Mouse (Mus musculus) T-cell, adult 2 months (primary cell): ENCODE results near the gene Nyx.
"Not testable (repeated sequence)": the region's sequence is repeated elsewhere in the genome, so short reads cannot be mapped to it uniquely, and the experiment has no call there.

Source experiments
- DNase-seq: peaks from one replicate; pipeline ENCODE4 v3.0.0; 2022; ENCODE audit warnings: low spot score

Gene Nyx

DNA sequence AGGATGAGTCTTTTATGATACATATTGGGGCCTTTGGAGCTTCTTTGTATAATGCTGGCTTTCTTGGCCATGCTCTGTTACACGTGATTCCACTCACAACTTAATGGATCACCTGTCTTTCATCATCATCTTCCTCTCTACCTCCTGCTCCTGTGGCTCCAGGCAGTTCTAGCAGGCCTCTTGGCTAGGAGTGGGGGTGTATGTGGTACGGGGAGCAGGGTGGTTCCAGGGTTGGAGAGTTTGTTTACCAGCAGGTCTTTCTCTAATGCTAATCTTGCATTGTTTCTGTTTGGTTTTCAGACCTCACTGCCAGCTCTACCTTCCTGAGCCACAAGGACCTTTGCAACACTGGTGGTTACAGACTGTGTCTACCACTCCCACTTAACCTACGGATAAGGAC lies at the start of gene Nyx:
Nyx (plus strand) TSS at position 301 of the 400 bp plus-strand sequence.
- no peak for DNase-seq

GRCm38 (mm10) chrX:13422047-13422446 lies 43.9 kb upstream of the Nyx start:
- no peak for DNase-seq

DNA sequence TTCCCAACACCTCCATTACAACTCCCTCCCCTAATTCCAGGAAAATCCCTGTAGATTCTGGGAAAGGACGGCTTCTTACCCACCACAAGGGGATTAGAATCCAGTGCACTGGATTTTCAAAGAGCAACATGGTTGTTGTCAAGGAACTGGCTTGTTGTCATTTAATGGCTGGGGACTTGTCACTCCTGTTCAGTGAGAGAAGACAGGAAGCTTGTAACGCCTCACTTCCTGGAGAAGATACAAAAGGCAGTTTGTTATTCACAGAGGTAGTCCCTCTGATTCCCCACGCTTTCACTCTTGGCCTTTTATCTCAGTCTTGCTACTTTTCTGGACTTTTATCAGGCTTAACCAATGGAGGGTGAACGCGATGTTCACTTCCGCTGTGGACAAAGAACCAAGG lies 34.5 kb upstream of the Nyx start:
- DNase-seq = peak; percentile 46

GRCm38 (mm10) chrX:13436042-13436441 lies 29.9 kb upstream of the Nyx start:
- DNase-seq = not testable (repeated sequence)

DNA sequence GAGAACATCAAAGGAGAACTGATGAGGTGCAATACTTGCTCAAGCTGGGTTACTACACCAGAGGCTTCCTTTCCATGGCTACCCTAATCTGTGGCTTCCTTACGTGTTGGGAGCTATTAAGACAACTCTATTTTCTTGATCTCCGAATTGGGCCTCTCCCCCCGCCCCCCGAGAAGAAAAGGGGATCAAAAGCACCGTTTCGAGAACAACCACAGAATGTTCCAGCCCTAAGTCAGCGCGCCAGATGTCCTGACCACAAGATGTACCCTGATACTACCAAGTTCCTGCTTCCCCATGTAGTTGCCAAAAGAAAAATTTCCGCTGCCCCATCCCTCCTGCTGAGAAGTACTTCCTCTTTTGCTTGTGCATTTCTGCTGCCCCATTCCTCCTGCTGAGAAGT lies 9.4 kb upstream of the Nyx start:
- DNase-seq = peak; percentile 37

- peak; percentile 36 for DNase-seq
Observed at GRCm38 (mm10) chrX:13458766-13459165, 7.1 kb upstream of the Nyx start.

DNA sequence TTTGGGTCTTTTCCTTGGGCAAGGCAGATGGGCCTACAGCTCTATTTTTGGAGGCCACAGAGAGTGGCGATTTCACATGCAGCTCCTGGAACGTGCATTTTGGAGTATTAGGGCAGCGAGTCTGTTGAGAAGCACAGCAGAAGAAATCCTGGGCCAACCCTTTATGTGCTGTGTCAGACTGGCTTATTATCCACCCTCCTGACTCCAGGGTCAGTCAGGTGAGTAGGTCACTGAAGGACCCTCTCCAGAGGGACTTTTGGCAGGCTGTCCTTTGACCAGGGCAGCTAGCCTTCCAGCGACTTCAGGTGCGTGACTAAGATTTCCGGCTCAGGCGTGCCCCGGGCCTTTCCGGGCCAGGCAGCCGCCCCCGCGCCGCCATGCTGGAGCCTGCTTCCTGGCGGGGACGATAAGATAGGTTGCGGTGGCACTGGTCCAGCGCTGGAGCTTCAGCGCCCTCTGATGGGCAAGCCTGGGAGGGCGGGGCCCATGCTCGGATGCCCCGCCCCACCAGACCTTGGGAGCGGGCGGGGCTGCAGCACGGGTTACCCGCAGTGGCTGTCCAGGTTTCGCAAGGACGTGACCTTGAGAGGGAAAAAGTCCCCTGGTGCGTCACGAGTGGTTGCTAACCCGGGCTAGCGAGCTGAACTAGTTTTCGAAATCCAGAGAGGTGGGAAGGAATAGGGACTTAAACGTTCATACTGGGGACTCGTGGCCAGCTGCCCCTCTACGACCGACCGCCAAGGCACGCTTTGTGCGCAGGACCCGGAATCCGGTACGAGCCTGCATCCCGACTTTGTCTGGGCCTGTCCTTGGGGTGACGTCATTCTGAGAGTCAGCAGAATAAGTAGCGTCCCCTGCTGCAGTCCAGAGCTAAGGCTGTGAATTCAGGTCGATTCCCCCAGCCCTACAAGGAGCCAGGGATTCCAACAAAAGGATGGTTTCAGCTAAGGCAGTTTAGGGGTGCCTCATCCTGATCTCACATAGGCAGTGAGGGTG lies 4.3 kb upstream of the Nyx start:
- DNase-seq = peak; percentile 91

- no peak for DNase-seq
Observed at GRCm38 (mm10) chrX:13462982-13463517, 2.9 kb upstream of the Nyx start.

- no peak for DNase-seq
Observed at GRCm38 (mm10) chrX:13466681-13467080, 771 bp downstream of the Nyx start.

DNA sequence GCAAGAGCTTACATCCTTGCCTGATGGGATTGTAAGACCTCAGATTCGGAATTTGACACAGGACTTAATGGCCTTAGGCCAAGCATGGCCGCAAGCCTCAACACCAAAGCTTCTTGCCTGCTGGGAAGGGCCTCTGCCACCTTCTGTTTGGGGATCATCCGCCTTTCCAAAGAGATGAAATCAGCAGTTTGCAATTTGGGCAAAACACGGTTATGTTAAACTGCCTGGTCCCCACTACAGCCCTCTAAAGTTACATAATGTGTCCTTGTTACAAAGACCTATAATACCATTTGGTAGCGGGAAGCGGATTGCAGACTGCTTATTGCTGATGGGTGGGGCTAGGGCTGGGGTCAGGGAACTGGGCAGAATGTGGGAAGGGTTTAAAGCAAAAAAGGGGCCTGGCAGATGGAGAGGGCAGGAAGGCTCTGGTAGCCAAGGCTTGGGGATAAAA lies 1.2 kb downstream of the Nyx start:
- DNase-seq = no peak

- no peak for DNase-seq
Observed at GRCm38 (mm10) chrX:13469160-13470116, 3.5 kb downstream of the Nyx start.

GRCm38 (mm10) chrX:13471925-13472324 lies 6.0 kb downstream of the Nyx start:
- DNase-seq = no peak

- DNase-seq = no peak
Observed at GRCm38 (mm10) chrX:13472751-13473225, 6.9 kb downstream of the Nyx start.

GRCm38 (mm10) chrX:13475382-13475781 lies 9.5 kb downstream of the Nyx start:
- no peak for DNase-seq

DNA sequence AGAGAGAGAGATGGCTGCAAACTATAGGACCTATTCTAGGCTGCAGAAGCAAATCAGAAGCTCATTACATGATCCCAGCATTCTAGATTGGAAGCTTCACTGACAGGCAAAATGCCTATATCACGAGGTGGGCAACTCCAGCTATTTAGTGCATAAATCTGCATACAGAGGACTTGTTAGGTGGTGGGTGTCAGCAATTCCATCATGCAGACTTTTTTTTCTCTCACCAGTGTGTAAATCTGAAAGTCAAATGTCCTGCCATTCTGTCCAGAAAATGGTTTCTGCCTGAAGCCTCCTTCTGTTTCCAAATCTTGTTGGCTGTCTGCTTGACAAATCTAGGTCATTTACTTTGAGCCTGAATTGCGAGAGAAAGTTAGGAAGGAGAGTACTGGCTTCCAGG lies 11.7 kb downstream of the Nyx start:
- no peak for DNase-seq

DNA sequence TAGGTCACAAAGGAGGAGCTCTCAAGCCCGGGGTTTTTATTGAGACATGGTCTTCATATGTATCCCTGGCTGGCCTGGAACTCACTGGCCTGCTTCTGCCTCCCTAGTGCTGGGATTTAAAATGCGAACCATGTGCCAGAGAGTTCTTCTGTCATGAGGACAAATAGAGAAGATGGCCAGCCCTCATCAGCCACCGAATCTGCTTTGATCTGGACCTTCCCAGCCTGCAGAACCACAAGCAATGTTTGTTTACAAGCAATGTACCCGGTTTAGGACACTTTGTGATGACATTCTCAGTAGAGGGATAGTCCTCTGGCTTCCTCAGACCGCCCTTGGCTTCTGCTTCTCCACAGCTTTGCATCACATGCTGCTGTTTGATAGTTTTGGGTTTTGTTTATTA lies 12.4 kb downstream of the Nyx start:
- DNase-seq = no peak

DNA sequence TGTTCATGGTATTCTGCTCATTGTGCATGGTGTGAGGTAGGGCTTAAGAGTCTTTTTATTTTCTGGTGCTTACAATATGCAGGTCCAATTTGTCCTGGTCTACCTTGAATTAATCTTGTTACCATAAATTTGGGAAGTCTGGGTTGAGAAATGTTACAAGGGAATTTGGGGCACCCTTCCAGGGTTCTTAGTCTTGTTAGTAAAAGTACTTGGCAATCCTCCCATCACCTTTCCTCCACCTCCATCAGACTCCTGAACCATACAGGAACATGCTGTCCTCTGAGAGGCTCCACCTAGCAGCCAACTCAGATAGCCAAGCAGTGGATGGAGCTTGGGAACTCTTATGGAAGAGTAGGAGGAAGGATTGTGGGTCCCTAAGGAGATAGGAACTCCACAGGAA lies 13.7 kb downstream of the Nyx start:
- no peak for DNase-seq

GRCm38 (mm10) chrX:13482576-13482975 lies 16.7 kb downstream of the Nyx start:
- DNase-seq = no peak

GRCm38 (mm10) chrX:13484447-13484846 lies 18.5 kb downstream of the Nyx start:
- no peak for DNase-seq

DNA sequence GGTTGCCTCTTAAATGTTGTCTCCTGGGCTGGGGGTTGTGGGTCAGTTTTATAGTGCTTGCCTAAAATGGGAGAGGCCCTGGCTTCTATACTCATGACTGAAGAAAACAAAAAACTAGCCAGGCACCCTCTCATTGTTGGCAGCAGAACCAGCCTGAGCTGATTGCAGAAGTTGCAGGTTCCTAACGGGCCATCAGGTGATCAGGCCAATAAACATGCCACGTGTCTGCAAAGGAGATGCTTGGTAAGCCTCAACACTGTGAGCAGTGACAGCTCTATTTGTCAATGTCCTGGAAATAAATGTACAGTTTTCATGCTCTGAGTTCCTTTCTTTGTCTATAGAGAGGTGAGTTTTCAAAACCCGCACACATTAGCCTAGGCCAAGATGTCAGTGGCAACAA lies 23.1 kb downstream of the Nyx start:
- no peak for DNase-seq

DNA sequence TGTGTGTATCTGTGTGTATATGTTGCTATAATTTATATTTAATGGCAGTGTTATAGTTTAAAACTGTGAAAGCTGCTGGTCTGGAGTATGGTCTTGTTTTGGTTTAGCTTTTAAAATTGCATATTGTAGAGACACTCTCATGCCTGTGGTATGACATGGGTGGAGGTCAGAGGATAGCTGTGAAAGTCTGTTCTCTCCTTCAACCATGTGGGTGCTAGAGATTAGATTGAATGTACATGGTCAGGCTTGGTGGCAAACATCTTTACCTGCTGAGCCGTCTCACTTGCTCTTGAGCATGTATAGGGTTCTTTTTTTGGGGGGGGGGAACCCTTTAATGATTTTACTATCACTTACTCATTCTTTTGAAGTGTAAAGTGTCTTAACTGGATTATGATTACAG lies 23.9 kb downstream of the Nyx start:
- no peak for DNase-seq

DNA sequence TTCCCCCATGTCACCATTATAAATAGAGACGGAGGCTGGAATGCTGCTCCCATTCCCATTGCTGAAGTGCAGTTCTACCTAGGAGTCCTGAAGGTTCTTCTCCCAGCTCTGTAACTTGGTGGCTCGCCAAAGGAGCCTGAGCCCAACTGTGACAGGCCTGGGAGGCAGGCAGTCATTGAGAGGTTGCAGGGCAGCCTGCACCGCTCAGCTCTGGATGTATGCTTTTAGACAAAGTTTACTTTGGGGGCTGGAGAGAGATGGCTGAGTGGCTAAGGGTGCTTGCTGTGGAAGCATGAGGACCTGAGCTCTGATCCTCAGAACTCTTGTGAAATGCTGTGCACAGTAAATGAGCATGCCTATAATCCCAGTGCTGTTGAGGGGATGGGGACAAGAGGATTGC lies 25.0 kb downstream of the Nyx start:
- DNase-seq = no peak
